Mouse (Mus musculus): ENCODE results near the gene Pa2g4.

DNA sequence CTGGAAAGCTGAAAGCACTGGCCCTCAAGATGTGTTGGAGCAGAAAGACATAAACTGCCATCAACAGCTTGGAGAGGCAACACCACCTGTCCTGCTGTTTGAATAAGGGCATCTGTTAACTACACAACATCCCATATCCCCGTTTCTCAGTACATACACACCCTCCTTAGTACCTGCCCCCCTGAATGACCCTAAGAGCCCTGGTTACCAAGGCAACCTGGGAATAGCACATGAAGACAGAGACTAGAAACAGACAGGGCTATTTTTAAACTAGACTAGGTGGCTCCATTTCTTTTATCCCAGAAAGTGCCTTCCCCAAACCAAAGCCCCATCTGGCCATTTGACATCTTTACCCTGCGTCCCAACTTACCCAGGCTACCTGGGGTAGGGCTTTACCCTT, 22.7 kb downstream of the Pa2g4 start:
- TF ChIP-seq CTCF (IDR thresholded peaks at IDR 0.05; ENCODE audit: extremely low read depth, insufficient read depth, low read length) (no peak), POLR2A (IDR thresholded peaks at IDR 0.05; ENCODE audit: extremely low read depth, insufficient read depth, low read length) (no peak)
